Mouse (Mus musculus) liver, postnatal 0 days (tissue): ENCODE measurements at regions not wholly inside any gene's neighbourhood (a gene's known extent, or its start where the extent isn't known, plus 50 kb on each side); places are given as distances from the start of the nearest gene placed in this dataset.
A peak's percentile ranks its signal among the peaks of the same experiment; 100 is the strongest.

Experiments
- ATAC-seq: fragments of 200-750 bp; cut with Nextera tagmentation; 2 replicates; pipeline ENCODE4 v1.8.0; 2017; ENCODE audit warnings: mild to moderate bottlenecking, moderate library complexity
- DNase-seq: peaks from one replicate; pipeline ENCODE4 v3.0.0-alpha.2; 2016
- H3K27ac ChIP-seq: fragments of 300-500 bp; sonication (generic); 2 replicates; pipeline ENCODE4 v1.5.1; 2014; ENCODE audit warnings: antibody characterized with exemption, moderate library complexity, mild to moderate bottlenecking, low read depth
- H3K27me3 ChIP-seq: fragments of 300-500 bp; sonication (generic); 2 replicates; pipeline ENCODE4 v1.6.1; 2014; ENCODE audit warnings: low read length, control low read depth, mixed read lengths; ENCODE audit not compliant: insufficient read depth
- H3K36me3 ChIP-seq: fragments of 300-500 bp; sonication (generic); replicated peaks from 2 replicates; pipeline ENCODE4 v1.6.1; 2014; ENCODE audit warnings: mild to moderate bottlenecking, control low read depth, low read length, moderate library complexity, mixed read lengths; ENCODE audit not compliant: insufficient read depth
- H3K4me1 ChIP-seq: fragments of 300-500 bp; sonication (generic); 2 replicates; pipeline ENCODE4 v1.6.1; 2014; ENCODE audit warnings: antibody characterized with exemption, mild to moderate bottlenecking, control low read depth; ENCODE audit not compliant: insufficient read depth
- H3K4me2 ChIP-seq: fragments of 300-500 bp; sonication (generic); 2 replicates; pipeline ENCODE4 v1.6.1; 2014; ENCODE audit warnings: low read depth, mild to moderate bottlenecking, low read length, moderate library complexity, mixed read lengths
- H3K4me3 ChIP-seq: fragments of 300-500 bp; sonication (generic); 2 replicates; pipeline ENCODE4 v1.5.1; 2014; ENCODE audit warnings: low read depth, low read length
- H3K9ac ChIP-seq: fragments of 300-500 bp; sonication (generic); replicated peaks from 2 replicates; pipeline ENCODE4 v1.6.1; 2014; ENCODE audit warnings: mild to moderate bottlenecking, moderate library complexity
- H3K9me3 ChIP-seq: fragments of 300-500 bp; sonication (generic); 2 replicates; pipeline ENCODE4 v1.6.1; 2016; ENCODE audit warnings: mild to moderate bottlenecking, control low read depth, low read length, mixed read lengths
- CTCF ChIP-seq: sonication (generic); IDR thresholded peaks from 2 replicates; pipeline ENCODE4 v1.5.1; 2016; ENCODE audit warnings: antibody characterized with exemption, low read depth
- EP300 ChIP-seq: IDR thresholded peaks from 2 replicates; pipeline ENCODE4 v1.6.1; 2016; ENCODE audit warnings: antibody characterized with exemption, low read depth, mild to moderate bottlenecking
- WGBS: fragments of 180-500 bp; shearing (Covaris S2); extraction: QIAGEN DNeasy Blood & Tissue Kit; methylation state at CpG from one replicate; pipeline ENCODE4 v1.1.7; 2014; ENCODE audit not compliant: insufficient replicate concordance; 5-methylcytosine and 5-hydroxymethylcytosine counted together

GRCm38 (mm10) chr13:113500373-113500990 is 117.9 kb downstream of the Snx18 start:
- ATAC-seq (no peak), DNase-seq (no peak)
- no peaks in the 10 kb centered on the region for H3K27me3 ChIP-seq
- no peak overlapping the region for H3K4me3 ChIP-seq
- no peaks in the 10 kb centered on the region for H3K36me3 ChIP-seq
- H3K9me3 ChIP-seq, result no peaks in the 10 kb centered on the region
- H3K4me2 ChIP-seq, result no peak overlapping the region
- H3K9ac ChIP-seq, result no peak overlapping the region
- no peak overlapping the region for H3K27ac ChIP-seq
- no peaks in the 10 kb centered on the region for H3K4me1 ChIP-seq
- WGBS, result 57% methylated on average over 3 of the region's 3 CpGs
- no peak for TF ChIP-seq EP300
- TF ChIP-seq CTCF, result no peak

- Histone ChIP-seq H3K27me3 (no peaks in the 10 kb centered on the region), H3K36me3 (no peaks in the 10 kb centered on the region), H3K4me1 (no peaks in the 10 kb centered on the region), H3K4me2 (no peak overlapping the region), H3K4me3 (no peak overlapping the region), H3K9ac (no peak overlapping the region), H3K27ac (no peak overlapping the region), H3K9me3 (no peaks in the 10 kb centered on the region)
- DNase-seq, result no peak
- ATAC-seq, result no peak
- TF ChIP-seq CTCF, result no peak
- no peak for TF ChIP-seq EP300
- 87% methylated on average over 6 of the region's 6 CpGs for WGBS
These were observed 119.2 kb downstream of the Snx18 start for GRCm38 (mm10) chr13:113499079-113499710.

DNA sequence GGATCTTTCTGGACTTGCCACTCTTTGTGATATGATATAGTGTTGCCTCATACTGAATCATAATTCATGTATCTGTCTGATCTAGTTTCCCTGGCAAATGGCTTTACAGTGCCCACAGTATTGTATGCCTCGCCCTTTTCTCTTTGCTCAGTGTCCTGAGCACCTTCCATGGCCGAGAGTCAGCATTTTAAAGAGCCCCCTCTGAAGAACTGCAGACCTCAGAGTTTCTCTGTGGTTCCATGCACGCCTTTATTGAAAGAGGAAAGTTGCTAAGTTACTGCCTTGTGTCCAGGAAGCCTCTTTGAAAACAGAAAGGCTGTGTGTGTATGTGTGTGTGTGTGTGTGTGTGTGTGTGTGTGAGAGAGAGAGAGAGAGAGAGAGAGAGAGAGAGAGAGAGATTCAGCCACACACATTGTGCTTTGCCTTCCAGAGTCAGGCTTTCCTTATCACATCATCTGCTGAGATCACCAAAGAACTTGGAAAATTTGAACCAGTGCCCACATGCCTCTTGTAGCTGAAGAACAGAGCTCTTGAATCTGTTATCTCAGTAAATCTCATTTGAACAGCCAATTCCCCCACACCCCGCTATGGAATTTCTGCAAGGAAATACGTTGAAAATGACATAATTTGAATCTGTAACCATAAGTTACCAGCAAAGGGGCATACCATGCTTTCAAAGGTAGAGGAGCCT is 122.6 kb downstream of the Snx18 start:
- H3K4me1 ChIP-seq, result no peaks in the 10 kb centered on the region
- TF ChIP-seq EP300 (no peak), CTCF (no peak)
- 57% methylated on average over 5 of the region's 5 CpGs for WGBS
- no peaks in the 10 kb centered on the region for H3K27me3 ChIP-seq
- H3K9ac ChIP-seq, result no peak overlapping the region
- DNase-seq (no peak), ATAC-seq (no peak)
- no peak overlapping the region for H3K4me3 ChIP-seq
- no peak overlapping the region for H3K27ac ChIP-seq
- H3K36me3 ChIP-seq, result no peaks in the 10 kb centered on the region
- H3K9me3 ChIP-seq, result no peaks in the 10 kb centered on the region
- H3K4me2 ChIP-seq, result no peak overlapping the region

DNA sequence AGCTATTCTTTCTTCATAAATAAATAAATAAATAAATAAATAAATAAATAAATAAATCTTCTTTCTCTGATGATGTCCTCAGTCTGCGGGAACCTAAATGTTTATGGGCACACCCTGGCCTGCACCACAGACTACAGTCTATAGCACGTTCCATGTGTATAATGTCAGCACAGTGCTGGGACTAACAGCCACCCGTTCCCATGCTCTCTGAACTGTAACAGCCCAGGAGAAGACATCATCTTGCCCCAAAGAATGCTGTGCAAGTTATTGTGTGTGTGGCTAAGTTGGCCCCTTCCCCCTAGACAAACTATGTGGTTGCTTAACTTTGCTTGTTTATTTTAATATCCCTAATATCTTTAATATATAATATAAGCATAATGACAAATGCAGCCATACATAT is 123.2 kb downstream of the Snx18 start:
- Histone ChIP-seq H3K9me3 (no peaks in the 10 kb centered on the region), H3K27me3 (no peaks in the 10 kb centered on the region), H3K4me3 (no peak overlapping the region), H3K36me3 (no peaks in the 10 kb centered on the region), H3K4me1 (no peaks in the 10 kb centered on the region), H3K27ac (no peak overlapping the region), H3K4me2 (no peak overlapping the region), H3K9ac (no peak overlapping the region)
- DNase-seq, result no peak
- TF ChIP-seq EP300 (no peak), CTCF (no peak)
- WGBS, result 77% methylated on average over 3 of the region's 3 CpGs
- ATAC-seq, result no peak

- Histone ChIP-seq H3K36me3 (no peaks in the 10 kb centered on the region), H3K27ac (no peak overlapping the region), H3K9ac (no peak overlapping the region), H3K4me2 (no peak overlapping the region), H3K4me1 (no peaks in the 10 kb centered on the region), H3K9me3 (no peaks in the 10 kb centered on the region), H3K4me3 (no peak overlapping the region), H3K27me3 (no peaks in the 10 kb centered on the region)
- DNase-seq, result no peak
- 59% methylated on average over 5 of the region's 5 CpGs for WGBS
- ATAC-seq, result no peak
- no peak for TF ChIP-seq CTCF
These were observed 123.7 kb downstream of the Snx18 start for GRCm38 (mm10) chr13:113494688-113495087.

DNA sequence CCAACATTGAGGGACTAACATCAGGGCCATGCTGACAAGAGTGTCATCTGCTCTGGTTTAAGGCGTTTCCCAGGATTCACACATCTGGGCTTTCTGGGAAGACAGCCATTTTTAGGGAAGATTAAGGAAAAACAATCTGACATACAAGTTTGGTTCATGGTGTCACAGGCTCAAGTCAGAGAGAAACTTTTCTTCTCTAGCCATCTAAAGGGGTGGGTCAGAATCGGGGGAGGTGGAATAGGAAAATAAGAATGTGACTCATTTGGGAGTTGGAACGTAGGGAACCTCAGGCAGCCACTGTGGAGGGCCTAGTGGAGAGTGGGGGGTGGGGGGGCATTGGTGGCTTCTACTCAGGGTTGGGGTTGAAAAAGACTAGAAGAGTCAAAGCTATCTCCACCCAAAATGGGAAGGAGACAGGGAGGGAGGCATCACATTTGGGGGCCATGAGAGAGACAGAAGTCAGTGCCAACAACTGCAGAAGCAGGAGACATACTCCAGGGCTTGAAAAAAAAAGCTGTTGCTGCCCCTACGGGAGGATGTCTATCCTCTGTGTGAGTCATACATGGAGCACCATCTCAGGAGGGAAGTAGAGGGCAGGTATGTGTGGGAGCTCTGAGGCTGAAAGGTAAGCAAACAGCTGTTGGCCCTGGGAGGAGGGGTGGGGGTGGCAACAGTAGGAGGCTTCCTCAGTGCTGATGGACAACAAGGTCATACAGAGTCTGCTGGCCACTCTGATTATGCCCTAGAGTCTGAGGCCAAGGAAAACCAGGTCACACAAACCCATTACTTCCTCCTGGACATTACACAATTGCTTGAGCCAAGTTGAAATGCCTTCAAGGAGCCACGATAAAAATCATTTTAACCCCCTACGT is 128.2 kb downstream of the Snx18 start:
- Histone ChIP-seq H3K27ac (no peak overlapping the region), H3K4me1 (no peaks in the 10 kb centered on the region), H3K4me3 (no peak overlapping the region), H3K4me2 (no peak overlapping the region), H3K27me3 (no peaks in the 10 kb centered on the region), H3K36me3 (no peaks in the 10 kb centered on the region), H3K9me3 (0 out of 2 replicates have a peak, but pooled peaks cover 2% of the 10 kb centered on the region), H3K9ac (no peak overlapping the region)
- WGBS, result 49% methylated on average over 6 of the region's 6 CpGs
- ATAC-seq (0 out of 2 replicates have a peak, but pooled peaks have one; percentile 18), DNase-seq (no peak)
- TF ChIP-seq EP300 (no peak), CTCF (no peak)
